Mouse (Mus musculus) Patski (cell line): ENCODE data around the gene Exoc6. TPM values are rescaled to one million over a fixed set of nuclear protein-coding genes. Genes with fewer than 3 reads are reported as not detected.
"Not testable (repeated sequence)": the region's sequence is repeated elsewhere in the genome, so short reads cannot be mapped to it uniquely, and the experiment has no call there.

Experiments used
- ATAC-seq: fragments of 100-300 bp; one replicate; pipeline ENCODE4 v1.8.0; 2021
- CTCF ChIA-PET: fragments of 350-600 bp; sonication (Branson Sonifier 250); formaldehyde crosslinking; loops from one replicate; lab custom pipeline; 2022; ENCODE audit warnings: inconsistent platforms; lab: Charles Lee
- POLR2A ChIA-PET: fragments of 350-600 bp; sonication (Branson Sonifier 250); formaldehyde crosslinking; loops from one replicate; lab custom pipeline; 2022; ENCODE audit warnings: antibody characterized with exemption, inconsistent platforms; lab: Charles Lee
- DNase-seq: peaks from one replicate; pipeline ENCODE4 v3.0.0-alpha.2; 2011; ENCODE audit warnings: low read depth, low spot score
- H3K27me3 ChIP-seq: fragments of 371-371 bp; one replicate; pipeline ENCODE4 v1.5.1; 2021
- CTCF ChIP-seq: fragments of 100-300 bp; IDR thresholded peaks from one replicate; pipeline ENCODE4 v1.5.1; 2021
- in situ Hi-C: fragments of 300-500 bp; cut with MboI; formaldehyde crosslinking; loops from 3 replicates; pipeline ENCODE4 v1.11.1; 2018; ENCODE audit warnings: low pct_unique_long_range_greater_than_20kb, mixed read lengths
- polyA plus RNA-seq: library from polyadenylated mRNA; unstranded; gene quantifications from one replicate; pipeline ENCODE4 v1.2.3, GENCODE M21; 2021

Gene Exoc6
- polyA plus RNA-seq, 1 experiment from 2014 or later = 56.2 TPM

GRCm38 (mm10) chr19:37523280-37524062 lies 26.7 kb upstream of the Exoc6 start:
- CTCF ChIA-PET = interaction anchor here (1.2 kb wide), 1 partner anchor 59 kb away, joined by 3 read pairs; no protein-coding TSS in a partner anchor
- in situ Hi-C loops = no loop called here
- no peaks in the 10 kb centered on the region for H3K27me3 ChIP-seq
- ATAC-seq (no peak), DNase-seq (no peak)
- POLR2A ChIA-PET = no interaction called here
- no peak for TF ChIP-seq CTCF

DNA sequence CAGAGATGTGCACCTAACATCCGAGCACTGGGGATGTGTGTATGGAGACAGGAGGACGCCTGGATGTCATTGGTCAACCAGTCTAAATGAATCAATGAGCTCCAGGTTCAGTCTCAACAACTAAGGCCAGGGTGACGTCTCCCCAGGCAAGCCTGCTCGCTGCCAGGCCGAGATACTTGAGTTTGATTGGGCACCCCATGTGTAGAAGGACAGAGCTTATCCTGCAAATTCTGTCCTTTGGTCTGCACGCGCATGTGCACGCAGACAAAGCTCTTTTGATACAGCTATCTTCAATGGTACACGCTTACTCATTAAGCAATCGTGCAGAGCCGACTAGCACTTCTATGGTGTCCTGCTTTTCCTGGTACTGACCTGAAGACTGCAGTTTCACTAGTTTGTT lies 24.3 kb upstream of the Exoc6 start:
- ChIA-PET POLR2A (no interaction called here), CTCF (interaction anchor here (0.9 to 2.1 kb wide), 4 partner anchors 15 to 40 kb away, joined by 3 to 11 read pairs (median 4); no protein-coding TSS in a partner anchor)
- no peak for DNase-seq
- H3K27me3 ChIP-seq = no peaks in the 10 kb centered on the region
- ATAC-seq = no peak
- TF ChIP-seq CTCF = no peak
- in situ Hi-C loops = no loop called here

GRCm38 (mm10) chr19:37526768-37527167 lies 23.4 kb upstream of the Exoc6 start:
- ChIA-PET CTCF (interaction anchor here (1.0 to 2.1 kb wide), 4 partner anchors 14 to 37 kb away, joined by 3 to 11 read pairs (median 4); no protein-coding TSS in a partner anchor), POLR2A (interaction anchor here (1.2 kb wide), 1 partner anchor 20 kb away, joined by 3 read pairs; no protein-coding TSS in a partner anchor)
- in situ Hi-C loops = no loop called here
- H3K27me3 ChIP-seq = no peaks in the 10 kb centered on the region
- DNase-seq = no peak
- no peak for ATAC-seq
- TF ChIP-seq CTCF = no peak

DNA sequence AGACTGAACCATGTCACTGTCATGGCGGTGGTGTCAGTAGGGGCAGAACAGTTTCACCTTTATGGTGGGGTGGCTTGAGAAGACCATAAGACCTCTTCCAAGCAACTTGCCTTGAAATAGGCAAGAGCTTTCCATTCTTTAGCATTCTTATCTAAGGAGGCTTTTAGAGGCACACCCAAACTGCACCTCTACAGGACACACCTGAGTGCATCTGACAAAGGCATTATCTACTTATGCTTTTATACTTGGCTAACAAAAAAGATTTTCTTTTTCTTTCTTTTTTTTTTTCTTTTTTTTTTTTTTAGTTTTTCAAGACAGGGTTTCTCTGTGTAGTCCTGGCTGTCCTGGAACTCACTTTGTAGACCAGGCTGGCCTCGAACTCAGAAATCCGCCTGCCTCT lies 22.5 kb upstream of the Exoc6 start:
- ChIA-PET CTCF (interaction anchor here (1.0 to 3.1 kb wide), 4 partner anchors 9 to 36 kb away, joined by 3 to 43 read pairs (median 8); no protein-coding TSS in a partner anchor), POLR2A (interaction anchor here (0.7 kb wide), 1 partner anchor 9 kb away, joined by 4 read pairs; no protein-coding TSS in a partner anchor)
- in situ Hi-C loops = not testable (repeated sequence)

GRCm38 (mm10) chr19:37528581-37528980 lies 21.6 kb upstream of the Exoc6 start:
- no peak for ATAC-seq
- no peak for TF ChIP-seq CTCF
- DNase-seq = no peak
- CTCF ChIA-PET = interaction anchor here (1.1 to 3.1 kb wide), 5 partner anchors 11 to 43 kb away, joined by 4 to 70 read pairs (median 12); no protein-coding TSS in a partner anchor
- POLR2A ChIA-PET = no interaction called here
- H3K27me3 ChIP-seq = no peaks in the 10 kb centered on the region
- in situ Hi-C loops = no loop called here

More for the DNA sequence above, 22.5 kb upstream of the Exoc6 start:
- not testable (repeated sequence) for H3K27me3 ChIP-seq, ATAC-seq, DNase-seq

GRCm38 (mm10) chr19:37529296-37529695 lies 20.9 kb upstream of the Exoc6 start:
- H3K27me3 ChIP-seq = no peaks in the 10 kb centered on the region
- DNase-seq (no peak), ATAC-seq (no peak)
- TF ChIP-seq CTCF = no peak
- in situ Hi-C loops = no loop called here
- CTCF ChIA-PET = interaction anchor here (1.1 to 3.1 kb wide), 12 partner anchors 8 to 106 kb away, joined by 3 to 70 read pairs (median 6); no protein-coding TSS in a partner anchor
- POLR2A ChIA-PET = no interaction called here

- DNase-seq (no peak), ATAC-seq (no peak)
- POLR2A ChIA-PET = no interaction called here
- H3K27me3 ChIP-seq = no peaks in the 10 kb centered on the region
- CTCF ChIA-PET = interaction anchor here (0.7 to 3.1 kb wide), 13 partner anchors 9 to 363 kb away, joined by 3 to 70 read pairs (median 7); no protein-coding TSS in a partner anchor
- peak; percentile 84 for TF ChIP-seq CTCF
- in situ Hi-C loops = no loop called here
Measured at GRCm38 (mm10) chr19:37529975-37530515, 20.2 kb upstream of the Exoc6 start.

DNA sequence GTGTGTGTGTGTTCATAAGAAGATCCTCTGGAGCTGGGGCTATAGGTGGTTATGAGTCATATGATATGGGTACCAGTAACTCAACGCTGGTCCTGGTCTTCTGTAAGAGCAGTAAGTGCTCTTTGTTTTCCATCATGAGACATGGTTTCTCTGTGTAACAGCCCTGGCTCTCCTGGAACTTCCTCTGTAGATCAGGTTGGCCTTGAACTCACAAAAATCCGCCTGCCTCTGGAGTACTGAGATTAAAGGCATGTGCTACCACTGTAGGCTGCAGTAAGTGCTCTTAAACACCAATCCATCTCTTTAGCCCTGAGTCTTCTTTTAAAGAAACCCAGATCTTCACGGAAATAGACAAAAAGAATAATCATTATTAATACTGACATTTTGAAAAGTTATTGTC lies 19.6 kb upstream of the Exoc6 start:
- ATAC-seq (no peak), DNase-seq (no peak)
- CTCF ChIA-PET = interaction anchor here (0.7 to 3.1 kb wide), 13 partner anchors 10 to 362 kb away, joined by 3 to 70 read pairs (median 7); no protein-coding TSS in a partner anchor
- POLR2A ChIA-PET = no interaction called here
- no peak for TF ChIP-seq CTCF
- no peaks in the 10 kb centered on the region for H3K27me3 ChIP-seq
- in situ Hi-C loops = no loop called here

GRCm38 (mm10) chr19:37531200-37531845 lies 18.9 kb upstream of the Exoc6 start:
- peak; percentile 88 for TF ChIP-seq CTCF
- in situ Hi-C loops = no loop called here
- CTCF ChIA-PET = interaction anchor here (1.1 to 1.5 kb wide), 4 partner anchors 11 to 32 kb away, joined by 3 to 16 read pairs (median 11); no protein-coding TSS in a partner anchor
- POLR2A ChIA-PET = interaction anchor here (1.2 kb wide), 1 partner anchor 30 kb away, joined by 3 read pairs; no protein-coding TSS in a partner anchor
- ATAC-seq (no peak), DNase-seq (no peak)
- H3K27me3 ChIP-seq = peaks cover 3% of the 10 kb centered on the region

- H3K27me3 ChIP-seq = peaks cover 3% of the 10 kb centered on the region
Measured at GRCm38 (mm10) chr19:37533196-37533595, 17.0 kb upstream of the Exoc6 start.

More at GRCm38 (mm10) chr19:37533196-37533595, 17.0 kb upstream of the Exoc6 start:
- ChIA-PET POLR2A (no interaction called here), CTCF (interaction anchor here (1.0 kb wide), 1 partner anchor 9 kb away, joined by 4 read pairs; no protein-coding TSS in a partner anchor)
- in situ Hi-C loops = no loop called here
- DNase-seq (no peak), ATAC-seq (no peak)
- no peak for TF ChIP-seq CTCF
